Mouse (Mus musculus) stomach, postnatal 0 days (tissue): ENCODE results near the gene Lsamp.

Experiments
- CTCF ChIP-seq: IDR thresholded peaks from 2 replicates; pipeline ENCODE4 v1.5.1; 2016; ENCODE audit warnings: antibody characterized with exemption, low read depth, mild to moderate bottlenecking, moderate library complexity
- EP300 ChIP-seq: optimal IDR thresholded peaks from 2 replicates; pipeline ENCODE3; 2016; ENCODE audit warnings: antibody characterized with exemption

GRCm38 (mm10) chr16:40463411-40464058 lies 479.4 kb downstream of the Lsamp start:
- TF ChIP-seq EP300 (no peak), CTCF (no peak)
